Mouse (Mus musculus) neural tube, embryonic 14.5 days (tissue): Measurements from ENCODE around the gene Npas3. TPM values are rescaled to one million over a fixed set of nuclear protein-coding genes. Genes with fewer than 3 reads are reported as not detected.

Experiments
- ATAC-seq: fragments of 200-750 bp; cut with Nextera tagmentation; 2 replicates; pipeline ENCODE4 v1.8.0; 2017; ENCODE audit warnings: low read depth, mild to moderate bottlenecking, moderate TSS enrichment, moderate library complexity
- H3K27ac ChIP-seq: fragments of 300-500 bp; sonication (generic); 2 replicates; pipeline ENCODE4 v1.5.1; 2014; ENCODE audit warnings: low read depth, mild to moderate bottlenecking, control low read depth, low read length, moderate library complexity, mixed read lengths
- H3K27me3 ChIP-seq: fragments of 300-500 bp; sonication (generic); 2 replicates; pipeline ENCODE4 v1.6.1; 2014; ENCODE audit warnings: low read length; ENCODE audit not compliant: control insufficient read depth, insufficient read depth
- H3K36me3 ChIP-seq: fragments of 300-500 bp; sonication (generic); 2 replicates; pipeline ENCODE4 v1.6.1; 2014; ENCODE audit warnings: low read length, mixed read lengths; ENCODE audit not compliant: control insufficient read depth, insufficient read depth
- H3K4me1 ChIP-seq: fragments of 300-500 bp; sonication (generic); 2 replicates; pipeline ENCODE4 v1.6.1; 2014; ENCODE audit warnings: low read length; ENCODE audit not compliant: control insufficient read depth, insufficient read depth
- H3K4me2 ChIP-seq: fragments of 300-500 bp; sonication (generic); 2 replicates; pipeline ENCODE4 v1.6.1; 2014; ENCODE audit warnings: mild to moderate bottlenecking, low read depth, low read length, control low read depth
- H3K4me3 ChIP-seq: fragments of 300-500 bp; sonication (generic); 2 replicates; pipeline ENCODE4 v1.5.1; 2014; ENCODE audit warnings: low read depth, low read length, control low read depth, mixed read lengths
- H3K9ac ChIP-seq: fragments of 300-500 bp; sonication (generic); replicated peaks from 2 replicates; pipeline ENCODE4 v1.6.1; 2014; ENCODE audit warnings: low read depth, mild to moderate bottlenecking, control low read depth, low read length, mixed read lengths
- H3K9me3 ChIP-seq: fragments of 300-500 bp; sonication (generic); 2 replicates; pipeline ENCODE4 v1.6.1; 2016; ENCODE audit warnings: low read length; ENCODE audit not compliant: control insufficient read depth
- WGBS: fragments of 180-500 bp; shearing (Covaris S2); extraction: QIAGEN DNeasy Blood & Tissue Kit; methylation state at CpG from one replicate; pipeline ENCODE4 v1.1.7; 2014; 5-methylcytosine and 5-hydroxymethylcytosine counted together
- polyA plus RNA-seq: library from polyadenylated mRNA; unstranded; fragments of >200 nt; fragmentation: Nextera tagmentation; extraction: Ambion mirVana; gene quantifications from 2 replicates; pipeline ENCODE4 v1.2.1, GENCODE M21; 2014

Gene Npas3
- polyA plus RNA-seq, 1 experiment from 2014 or later = 29.1 TPM

- WGBS = 73% methylated on average over 4 of the region's 4 CpGs
- ATAC-seq = no peak
- H3K36me3 ChIP-seq = no peaks in the 10 kb centered on the region
Measured at GRCm38 (mm10) chr12:53692471-53692870, 444.0 kb downstream of the Npas3 start.

DNA sequence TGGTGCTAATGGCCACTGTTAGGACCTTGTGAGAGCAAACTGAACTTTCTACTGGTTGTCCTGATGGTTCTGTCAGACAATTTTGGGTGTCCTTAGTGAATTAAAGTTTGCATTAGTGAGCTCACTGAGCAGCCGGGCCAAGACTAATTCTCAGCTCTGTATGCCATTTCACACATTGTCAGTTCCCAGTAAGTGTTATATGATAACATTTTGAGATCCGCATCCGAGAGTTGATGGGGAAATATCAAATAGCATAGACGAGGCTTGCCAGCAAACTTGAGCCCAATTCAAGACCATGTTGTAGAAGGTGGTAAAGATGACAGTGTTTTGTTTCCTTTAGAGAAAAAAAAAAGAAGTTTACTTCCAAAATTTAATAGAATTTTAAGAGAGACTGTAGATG, 445.9 kb downstream of the Npas3 start:
- Histone ChIP-seq H3K4me3 (no peak overlapping the region), H3K36me3 (no peaks in the 10 kb centered on the region), H3K9me3 (no peaks in the 10 kb centered on the region), H3K27ac (no peak overlapping the region), H3K4me1 (no peaks in the 10 kb centered on the region), H3K9ac (no peak overlapping the region), H3K27me3 (no peaks in the 10 kb centered on the region), H3K4me2 (no peak overlapping the region)
- ATAC-seq = no peak
- 95% methylated on average over 4 of the region's 4 CpGs for WGBS

More at GRCm38 (mm10) chr12:53692471-53692870, 444.0 kb downstream of the Npas3 start:
- Histone ChIP-seq H3K9me3 (no peaks in the 10 kb centered on the region), H3K27ac (no peak overlapping the region), H3K4me2 (no peak overlapping the region), H3K9ac (no peak overlapping the region), H3K4me3 (no peak overlapping the region), H3K27me3 (no peaks in the 10 kb centered on the region), H3K4me1 (no peaks in the 10 kb centered on the region)

GRCm38 (mm10) chr12:53695324-53695723, 446.8 kb downstream of the Npas3 start:
- Histone ChIP-seq H3K9me3 (no peaks in the 10 kb centered on the region), H3K27ac (no peak overlapping the region), H3K9ac (no peak overlapping the region), H3K4me2 (no peak overlapping the region), H3K4me3 (no peak overlapping the region), H3K27me3 (no peaks in the 10 kb centered on the region), H3K4me1 (no peaks in the 10 kb centered on the region), H3K36me3 (no peaks in the 10 kb centered on the region)
- no peak for ATAC-seq
- 95% methylated on average over 3 of the region's 3 CpGs for WGBS

DNA sequence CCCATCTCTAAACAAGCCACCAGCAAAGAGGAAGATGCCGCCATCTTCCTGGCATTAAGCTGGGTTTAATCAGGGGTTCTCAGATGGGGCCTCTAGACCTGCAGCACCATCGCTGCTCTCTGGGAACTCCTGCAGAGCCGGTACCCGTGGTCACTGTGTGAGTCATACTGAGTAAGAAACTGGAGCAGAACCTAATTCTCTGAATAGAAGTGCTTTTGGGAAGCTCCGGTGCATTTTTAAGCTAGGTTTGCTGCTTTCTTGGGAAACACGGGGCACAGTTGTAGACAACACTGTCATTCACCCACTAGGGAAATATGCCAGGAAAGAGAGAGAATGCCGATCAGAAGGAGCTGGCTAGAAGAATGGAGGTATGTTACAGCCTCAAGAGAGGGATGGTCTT, 449.2 kb downstream of the Npas3 start:
- no peak for ATAC-seq
- no peak overlapping the region for H3K27ac ChIP-seq

GRCm38 (mm10) chr12:53698483-53699227, 450.2 kb downstream of the Npas3 start:
- H3K9ac ChIP-seq = no peak overlapping the region
- no peak overlapping the region for H3K27ac ChIP-seq
- H3K4me3 ChIP-seq = no peak overlapping the region
- no peak for ATAC-seq
- 91% methylated on average over 9 of the region's 9 CpGs for WGBS
- no peaks in the 10 kb centered on the region for H3K36me3 ChIP-seq
- no peak overlapping the region for H3K4me2 ChIP-seq
- no peaks in the 10 kb centered on the region for H3K4me1 ChIP-seq
- H3K9me3 ChIP-seq = no peaks in the 10 kb centered on the region
- H3K27me3 ChIP-seq = no peaks in the 10 kb centered on the region

More for the DNA sequence above, 449.2 kb downstream of the Npas3 start:
- WGBS = 77% methylated on average over 7 of the region's 7 CpGs
- no peak overlapping the region for H3K9ac ChIP-seq
- no peak overlapping the region for H3K4me3 ChIP-seq
- H3K36me3 ChIP-seq = no peaks in the 10 kb centered on the region
- H3K4me2 ChIP-seq = no peak overlapping the region
- H3K4me1 ChIP-seq = no peaks in the 10 kb centered on the region
- no peaks in the 10 kb centered on the region for H3K27me3 ChIP-seq
- H3K9me3 ChIP-seq = no peaks in the 10 kb centered on the region

DNA sequence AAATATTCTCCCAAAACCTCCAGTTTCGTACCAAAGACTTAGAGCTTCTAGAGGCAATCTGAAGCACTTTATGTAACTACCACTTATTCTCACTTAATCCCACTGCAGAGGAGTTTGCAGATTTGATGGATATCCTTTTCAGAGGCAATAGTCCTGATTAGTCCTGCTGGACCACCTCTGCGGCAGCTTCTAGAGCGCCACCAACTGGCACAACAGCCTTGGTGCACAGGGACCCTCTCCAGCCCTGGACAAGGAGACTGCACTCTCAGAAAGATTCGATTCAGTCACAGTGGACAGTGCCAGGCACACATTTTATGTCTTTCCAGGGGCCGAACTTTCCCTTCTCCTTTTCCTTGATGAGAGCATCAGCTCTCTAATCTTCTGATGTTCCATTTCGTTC, 471.4 kb downstream of the Npas3 start:
- Histone ChIP-seq H3K9ac (no peak overlapping the region), H3K27ac (no peak overlapping the region), H3K4me3 (no peak overlapping the region), H3K4me2 (no peak overlapping the region), H3K4me1 (no peaks in the 10 kb centered on the region), H3K27me3 (no peaks in the 10 kb centered on the region), H3K9me3 (no peaks in the 10 kb centered on the region), H3K36me3 (no peaks in the 10 kb centered on the region)
- 62% methylated on average over 6 of the region's 6 CpGs for WGBS
- no peak for ATAC-seq

GRCm38 (mm10) chr12:53722156-53722555, 473.7 kb downstream of the Npas3 start:
- H3K27ac ChIP-seq = no peak overlapping the region
- no peaks in the 10 kb centered on the region for H3K9me3 ChIP-seq
- ATAC-seq = no peak
- no peaks in the 10 kb centered on the region for H3K4me1 ChIP-seq
- no peak overlapping the region for H3K9ac ChIP-seq
- no peaks in the 10 kb centered on the region for H3K36me3 ChIP-seq
- no peak overlapping the region for H3K4me3 ChIP-seq
- 89% methylated on average over 7 of the region's 7 CpGs for WGBS
- no peak overlapping the region for H3K4me2 ChIP-seq
- no peaks in the 10 kb centered on the region for H3K27me3 ChIP-seq

DNA sequence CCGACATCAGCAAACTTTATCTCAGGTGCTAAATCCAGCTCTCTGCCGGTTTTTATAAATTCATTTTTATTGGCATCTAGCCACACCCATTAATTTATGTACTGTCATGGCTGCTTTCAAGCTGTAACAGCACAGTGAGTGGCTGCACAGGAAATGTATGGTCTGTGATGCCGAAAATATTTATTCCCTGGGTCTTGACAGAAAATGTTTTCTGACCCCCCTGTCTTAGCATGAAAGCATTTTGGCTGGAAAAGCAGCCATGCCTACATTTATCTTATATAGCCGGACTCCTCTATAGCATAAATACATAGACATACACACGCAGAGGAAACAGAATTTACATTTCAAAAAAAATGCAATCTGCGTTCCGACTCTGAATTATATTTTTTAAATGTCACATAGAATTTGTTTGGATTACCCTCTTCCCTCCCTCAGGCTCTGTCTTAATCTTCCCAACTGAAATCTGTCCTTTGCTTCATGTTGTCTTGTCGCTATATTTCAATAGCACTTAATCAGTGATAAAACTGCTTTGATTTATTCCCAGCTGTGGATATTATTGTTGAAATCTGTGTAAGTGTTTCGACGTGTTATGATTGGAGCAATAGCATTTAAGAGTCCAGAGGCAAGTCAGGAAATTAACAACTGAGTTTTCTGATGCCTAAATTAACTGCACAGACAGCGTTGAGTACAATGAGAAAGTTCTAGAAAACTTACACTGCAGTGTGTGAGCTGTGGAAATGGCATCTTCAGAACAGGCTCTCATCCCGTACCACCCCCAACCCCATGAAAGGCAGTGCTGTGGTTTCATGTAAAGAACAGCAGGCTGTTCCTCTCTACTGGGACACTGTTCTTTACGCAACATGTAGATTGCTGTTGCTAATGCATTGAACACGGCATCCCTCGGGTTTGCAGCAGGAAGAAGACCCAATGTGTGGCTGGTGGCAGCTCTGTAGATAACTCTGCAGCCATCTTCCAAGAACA, 474.5 kb downstream of the Npas3 start:
- H3K4me2 ChIP-seq = no peak overlapping the region
- H3K9me3 ChIP-seq = no peaks in the 10 kb centered on the region
- no peaks in the 10 kb centered on the region for H3K27me3 ChIP-seq
- no peak for ATAC-seq
- no peaks in the 10 kb centered on the region for H3K4me1 ChIP-seq
- WGBS = 86% methylated on average over 15 of the region's 15 CpGs
- no peak overlapping the region for H3K4me3 ChIP-seq
- H3K36me3 ChIP-seq = no peaks in the 10 kb centered on the region
- H3K27ac ChIP-seq = no peak overlapping the region
- H3K9ac ChIP-seq = no peak overlapping the region

- H3K9ac ChIP-seq = no peak overlapping the region
- H3K36me3 ChIP-seq = no peaks in the 10 kb centered on the region
- no peak for ATAC-seq
- H3K4me1 ChIP-seq = no peaks in the 10 kb centered on the region
- WGBS = 78% methylated on average over 5 of the region's 5 CpGs
- H3K9me3 ChIP-seq = no peaks in the 10 kb centered on the region
- H3K27me3 ChIP-seq = no peaks in the 10 kb centered on the region
- no peak overlapping the region for H3K4me3 ChIP-seq
- H3K4me2 ChIP-seq = no peak overlapping the region
- no peak overlapping the region for H3K27ac ChIP-seq
Measured at GRCm38 (mm10) chr12:53729275-53729674, 480.8 kb downstream of the Npas3 start.
